Mouse (Mus musculus) kidney, postnatal 0 days (tissue): ENCODE measurements around the gene Krtcap2. TPM values are rescaled to one million over a fixed set of nuclear protein-coding genes. Genes with fewer than 3 reads are reported as not detected.

Experiments
- ATAC-seq: fragments of 200-750 bp; cut with Nextera tagmentation; replicated peaks from 2 replicates; pipeline ENCODE4 v1.8.0; 2017; ENCODE audit warnings: low read depth, moderate number of reproducible peaks, moderate TSS enrichment, moderate library complexity; ENCODE audit not compliant: low FRiP score
- DNase-seq: peaks from one replicate; pipeline ENCODE4 v3.0.0-alpha.2; 2016; ENCODE audit warnings: low spot score
- H3K27ac ChIP-seq: fragments of 300-500 bp; sonication (generic); 2 replicates; pipeline ENCODE4 v1.5.1; 2014; ENCODE audit warnings: mild to moderate bottlenecking
- H3K27me3 ChIP-seq: fragments of 300-500 bp; sonication (generic); 2 replicates; pipeline ENCODE4 v1.6.1; 2014; ENCODE audit warnings: low read length, mixed read lengths; ENCODE audit not compliant: insufficient read depth
- H3K36me3 ChIP-seq: fragments of 300-500 bp; sonication (generic); 2 replicates; pipeline ENCODE4 v1.6.1; 2014; ENCODE audit warnings: low read length, mixed read lengths; ENCODE audit not compliant: insufficient read depth
- H3K4me1 ChIP-seq: fragments of 300-500 bp; sonication (generic); replicated peaks from 2 replicates; pipeline ENCODE4 v1.6.1; 2014; ENCODE audit warnings: antibody characterized with exemption, low read length, mixed read lengths; ENCODE audit not compliant: insufficient read depth
- H3K4me2 ChIP-seq: fragments of 300-500 bp; sonication (generic); 2 replicates; pipeline ENCODE4 v1.6.1; 2014; ENCODE audit warnings: mild to moderate bottlenecking, low read length, moderate library complexity, mixed read lengths
- H3K4me3 ChIP-seq: fragments of 300-500 bp; sonication (generic); replicated peaks from 2 replicates; pipeline ENCODE4 v1.5.1; 2014; ENCODE audit warnings: low read depth, low read length
- H3K9ac ChIP-seq: fragments of 300-500 bp; sonication (generic); 2 replicates; pipeline ENCODE4 v1.6.1; 2014; ENCODE audit warnings: low read depth, low read length
- H3K9me3 ChIP-seq: fragments of 300-500 bp; sonication (generic); replicated peaks from 2 replicates; pipeline ENCODE4 v1.6.1; 2016; ENCODE audit warnings: low read length, inconsistent platforms, mixed read lengths
- CTCF ChIP-seq: IDR thresholded peaks from 2 replicates; pipeline ENCODE4 v1.5.1; 2016; ENCODE audit warnings: antibody characterized with exemption, low read depth, mild to moderate bottlenecking, moderate library complexity
- WGBS: fragments of 180-500 bp; shearing (Covaris S2); extraction: QIAGEN DNeasy Blood & Tissue Kit; methylation state at CpG from one replicate; pipeline ENCODE4 v1.1.7; 2014; 5-methylcytosine and 5-hydroxymethylcytosine counted together
- polyA plus RNA-seq: library from polyadenylated mRNA; unstranded; fragments of >200 nt; fragmentation: Nextera tagmentation; extraction: Ambion mirVana; gene quantifications from 2 replicates; pipeline ENCODE4 v1.2.1, GENCODE M21; 2015

The Krtcap2 gene
- polyA plus RNA-seq, 1 experiment from 2014 or later, result 371 TPM

GRCm38 (mm10) chr3:89231772-89232275, 13.9 kb upstream of the Krtcap2 start:
- no peaks in the 10 kb centered on the region for H3K36me3 ChIP-seq
- WGBS, result 73% methylated on average over 16 of the region's 16 CpGs
- 0 out of 2 replicates have a peak overlapping the region, but pooled peaks have one; percentile 4 for H3K4me3 ChIP-seq
- H3K9me3 ChIP-seq, result no peaks in the 10 kb centered on the region
- peaks cover 18% of the 10 kb centered on the region for H3K4me1 ChIP-seq
- H3K9ac ChIP-seq, result no peak overlapping the region
- H3K27me3 ChIP-seq, result no peaks in the 10 kb centered on the region
- TF ChIP-seq CTCF, result no peak
- peak overlapping the region; percentile 69 for H3K4me2 ChIP-seq
- no peak for ATAC-seq
- no peak overlapping the region for H3K27ac ChIP-seq
- no peak for DNase-seq

- no peaks in the 10 kb centered on the region for H3K27me3 ChIP-seq
- TF ChIP-seq CTCF, result no peak
- H3K9ac ChIP-seq, result no peak overlapping the region
- peaks cover 13% of the 10 kb centered on the region; the same call in 1 of the 2 replicates for H3K4me1 ChIP-seq
- H3K4me3 ChIP-seq, result no peak overlapping the region
- H3K4me2 ChIP-seq, result peak overlapping the region; percentile 69; the same call in 1 of the 2 replicates
- peak overlapping the region; percentile 77; the same call in 1 of the 2 replicates for H3K27ac ChIP-seq
- 61% methylated on average over 6 of the region's 6 CpGs for WGBS
- no peak for DNase-seq
- no peak for ATAC-seq
- H3K36me3 ChIP-seq, result no peaks in the 10 kb centered on the region
- no peaks in the 10 kb centered on the region for H3K9me3 ChIP-seq
Measured at GRCm38 (mm10) chr3:89232614-89233013, 13.2 kb upstream of the Krtcap2 start.

GRCm38 (mm10) chr3:89233562-89234110, 12.1 kb upstream of the Krtcap2 start:
- DNase-seq (peak; percentile 11), ATAC-seq (peak; percentile 44)
- Histone ChIP-seq H3K36me3 (no peaks in the 10 kb centered on the region), H3K4me3 (no peak overlapping the region), H3K27ac (peak overlapping the region; percentile 77), H3K4me2 (no peak overlapping the region), H3K9me3 (no peaks in the 10 kb centered on the region), H3K4me1 (peaks cover 12% of the 10 kb centered on the region; the same call in 1 of the 2 replicates), H3K27me3 (no peaks in the 10 kb centered on the region), H3K9ac (0 out of 2 replicates have a peak overlapping the region, but pooled peaks have one; percentile 31)
- 60% methylated on average over 14 of the region's 14 CpGs for WGBS
- TF ChIP-seq CTCF, result peak; percentile 35; the same call in 1 of the 2 replicates

DNA sequence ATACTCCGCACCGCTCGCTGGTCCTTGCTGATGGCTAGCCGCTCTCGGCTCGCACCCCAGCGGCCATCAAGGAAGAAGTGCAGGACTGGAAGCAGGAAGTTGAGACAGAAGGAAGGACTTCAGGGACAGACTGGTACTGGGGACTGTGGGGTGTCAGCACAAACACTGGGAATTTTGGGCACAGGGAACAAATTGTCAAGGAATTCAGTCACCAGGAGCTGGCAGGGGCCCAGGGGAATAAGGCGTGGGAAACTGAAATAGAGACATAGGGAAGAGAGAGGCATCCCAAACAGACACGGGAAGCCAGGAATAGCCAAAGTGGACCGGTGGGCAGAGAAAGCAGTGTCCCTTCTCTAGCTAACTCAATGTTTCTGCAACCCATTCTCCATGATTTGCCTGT, 9.2 kb upstream of the Krtcap2 start:
- no peaks in the 10 kb centered on the region for H3K9me3 ChIP-seq
- 87% methylated on average over 10 of the region's 10 CpGs for WGBS
- no peak overlapping the region for H3K9ac ChIP-seq
- H3K4me1 ChIP-seq, result peaks cover 10% of the 10 kb centered on the region; the same call in 1 of the 2 replicates
- no peak overlapping the region for H3K4me3 ChIP-seq
- H3K36me3 ChIP-seq, result no peaks in the 10 kb centered on the region
- H3K4me2 ChIP-seq, result no peak overlapping the region
- DNase-seq, result no peak
- H3K27me3 ChIP-seq, result no peaks in the 10 kb centered on the region
- no peak overlapping the region for H3K27ac ChIP-seq
- no peak for TF ChIP-seq CTCF
- no peak for ATAC-seq

DNA sequence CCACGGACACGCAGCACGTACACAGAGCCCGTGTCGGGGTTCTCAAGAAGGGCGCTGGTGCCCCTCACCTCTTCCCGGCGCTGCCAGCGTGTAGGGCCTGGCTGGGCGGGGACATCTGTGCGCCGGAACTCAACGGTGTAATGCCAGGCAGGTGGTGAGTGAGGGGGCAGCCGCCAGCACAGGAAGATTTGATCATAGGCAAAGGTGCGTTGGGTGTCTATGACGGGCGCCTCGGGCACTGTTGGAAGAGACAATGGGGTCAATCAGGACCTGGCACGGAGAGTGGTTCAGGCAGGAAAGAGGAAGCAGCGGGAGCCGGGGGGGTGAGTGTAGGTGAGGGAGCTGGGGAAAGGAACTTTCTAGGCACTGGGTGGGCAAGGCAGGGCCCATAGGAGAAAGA, 8.1 kb upstream of the Krtcap2 start:
- no peaks in the 10 kb centered on the region for H3K36me3 ChIP-seq
- no peak overlapping the region for H3K27ac ChIP-seq
- no peak for ATAC-seq
- no peaks in the 10 kb centered on the region for H3K27me3 ChIP-seq
- no peaks in the 10 kb centered on the region for H3K9me3 ChIP-seq
- no peak overlapping the region for H3K4me3 ChIP-seq
- H3K4me2 ChIP-seq, result no peak overlapping the region
- TF ChIP-seq CTCF, result no peak
- DNase-seq, result no peak
- WGBS, result 90% methylated on average over 21 of the region's 21 CpGs
- H3K9ac ChIP-seq, result no peak overlapping the region
- peaks cover 10% of the 10 kb centered on the region; the same call in 1 of the 2 replicates for H3K4me1 ChIP-seq

DNA sequence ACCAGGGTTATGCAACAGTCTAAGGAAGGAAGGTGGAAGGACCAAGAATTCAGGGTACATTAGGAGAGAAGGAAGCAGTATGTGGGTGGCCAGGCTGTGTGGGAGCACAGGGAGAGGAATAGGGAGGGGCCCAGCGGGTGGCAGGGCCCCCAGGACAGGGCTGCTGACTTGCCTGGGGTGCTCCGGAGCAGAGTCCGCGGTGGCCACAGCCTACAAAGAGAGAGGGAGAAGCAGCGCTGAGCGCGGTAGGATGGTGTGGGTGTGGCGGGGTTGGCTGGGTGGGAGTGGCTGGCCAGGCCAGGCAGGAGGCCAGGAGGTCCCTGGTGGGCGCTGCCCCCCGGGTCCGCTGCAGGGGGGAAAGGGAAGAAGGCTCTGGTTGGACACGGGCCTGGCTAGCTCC, 7.3 kb upstream of the Krtcap2 start:
- TF ChIP-seq CTCF, result no peak
- WGBS, result 43% methylated on average over 12 of the region's 12 CpGs
- DNase-seq, result no peak

More for the DNA sequence above, 7.3 kb upstream of the Krtcap2 start:
- no peaks in the 10 kb centered on the region for H3K27me3 ChIP-seq
- H3K36me3 ChIP-seq, result no peaks in the 10 kb centered on the region
- no peaks in the 10 kb centered on the region for H3K9me3 ChIP-seq
- peak overlapping the region; percentile 5; the same call in 1 of the 2 replicates for H3K4me2 ChIP-seq
- peaks cover 7% of the 10 kb centered on the region; the same call in 1 of the 2 replicates for H3K4me1 ChIP-seq
- no peak overlapping the region for H3K4me3 ChIP-seq
- 0 out of 2 replicates have a peak, but pooled peaks have one; percentile 25 for ATAC-seq
- no peak overlapping the region for H3K9ac ChIP-seq
- no peak overlapping the region for H3K27ac ChIP-seq
